Mouse (Mus musculus) cerebellum, adult 8-10 months (tissue): ENCODE results near the gene Krtap20-2.
"Not testable (repeated sequence)": the region's sequence is repeated elsewhere in the genome, so short reads cannot be mapped to it uniquely, and the experiment has no call there.

Experiments
- DNase-seq: peaks from one replicate; pipeline ENCODE4 v3.0.0; 2022

Gene Krtap20-2

DNA sequence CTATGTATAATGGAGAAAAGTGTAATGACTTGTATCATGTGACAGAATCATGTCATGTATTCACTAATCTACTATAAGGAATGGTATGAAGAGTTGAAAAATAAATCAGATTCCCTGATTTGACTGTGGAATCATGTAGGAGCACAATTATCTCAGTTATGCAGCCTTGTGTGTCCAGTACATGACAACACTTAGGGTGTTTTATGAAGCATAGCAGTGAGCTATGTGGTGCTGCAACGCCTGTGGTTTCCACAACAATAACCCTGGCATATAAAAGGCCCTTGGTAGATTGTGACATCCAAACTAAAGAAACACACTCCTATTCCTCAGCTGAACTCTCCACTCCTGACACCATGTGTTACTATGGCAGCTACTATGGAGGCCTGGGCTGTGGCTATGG, at the start of gene Krtap20-2:
Gene Krtap20-2, plus strand, starts transcription at position 301 of the 400 bp plus-strand sequence.
- no peak for DNase-seq

GRCm38 (mm10) chr16:89157652-89158051, 48.0 kb upstream of the Krtap20-2 start, which contains the start of gene Gm9789:
Gm9789 (plus strand) TSS chr16:89157952.
- DNase-seq: no peak

DNA sequence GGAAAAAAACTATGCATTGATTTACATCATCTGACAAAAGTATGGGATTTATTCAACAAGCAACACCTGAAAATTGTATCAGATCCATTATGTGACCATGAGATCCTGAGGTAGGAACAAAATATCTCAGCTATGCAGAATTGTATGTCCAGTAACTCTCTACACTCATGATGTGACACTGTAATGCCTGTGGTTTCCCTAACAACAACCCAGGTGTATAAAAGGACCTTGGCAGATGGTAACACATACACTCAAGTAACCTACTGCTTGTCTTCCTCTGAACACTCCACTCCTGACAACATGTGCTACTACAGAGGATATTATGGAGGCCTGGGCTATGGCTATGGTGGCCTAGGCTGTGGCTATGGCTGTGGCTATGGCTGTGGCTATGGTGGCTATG, 36.5 kb upstream of the Krtap20-2 start, which contains the start of gene Gm7735:
Gene Gm7735, plus strand, starts transcription at position 301 of the 400 bp plus-strand sequence.
- not testable (repeated sequence) for DNase-seq

DNA sequence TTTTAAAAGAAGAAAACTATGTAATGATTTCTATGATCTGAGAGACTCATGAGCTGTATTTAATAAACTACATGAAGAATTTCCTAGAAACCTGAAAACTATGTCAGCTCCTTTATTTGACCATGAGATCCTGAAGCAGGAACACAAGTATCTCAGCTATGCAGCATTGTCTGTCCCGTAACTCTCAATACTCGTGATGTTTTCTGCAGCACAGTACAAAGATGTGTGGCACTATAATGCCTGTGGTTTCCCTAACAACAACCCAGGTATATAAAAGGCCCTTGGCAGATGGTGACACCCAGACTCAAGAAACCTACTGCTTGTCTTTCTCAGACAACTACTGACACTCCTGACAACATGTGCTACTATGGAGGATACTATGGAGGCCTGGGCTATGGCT, 31.2 kb upstream of the Krtap20-2 start, which contains the start of gene 1110057P08Rik:
Gene 1110057P08Rik, plus strand, starts transcription at position 301 of the 400 bp plus-strand sequence.
- DNase-seq: no peak

DNA sequence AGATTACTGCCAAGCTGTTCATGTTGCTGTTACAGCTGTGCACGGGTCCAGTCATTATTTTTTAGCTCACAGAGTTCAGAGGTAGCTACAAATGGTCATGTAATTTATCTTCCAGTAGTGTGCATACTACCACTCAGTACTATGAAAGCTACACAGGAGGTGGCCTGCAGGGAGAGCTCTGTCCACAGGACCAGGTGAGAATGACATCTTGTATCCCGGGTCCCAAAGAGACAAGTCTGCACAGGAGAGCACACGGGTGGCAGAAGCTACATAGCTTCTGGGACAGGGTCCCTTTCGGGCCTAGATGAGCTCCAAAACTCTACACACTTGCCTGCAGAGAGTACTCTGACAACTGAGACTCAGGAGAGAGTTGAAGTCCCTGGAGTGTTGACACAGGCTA, 17.0 kb upstream of the Krtap20-2 start:
- DNase-seq: no peak
